Mouse (Mus musculus): ENCODE measurements at regions not wholly inside any gene's neighbourhood (a gene's known extent, or its start where the extent isn't known, plus 50 kb on each side); places are given as distances from the start of the nearest gene placed in this dataset.

DNA sequence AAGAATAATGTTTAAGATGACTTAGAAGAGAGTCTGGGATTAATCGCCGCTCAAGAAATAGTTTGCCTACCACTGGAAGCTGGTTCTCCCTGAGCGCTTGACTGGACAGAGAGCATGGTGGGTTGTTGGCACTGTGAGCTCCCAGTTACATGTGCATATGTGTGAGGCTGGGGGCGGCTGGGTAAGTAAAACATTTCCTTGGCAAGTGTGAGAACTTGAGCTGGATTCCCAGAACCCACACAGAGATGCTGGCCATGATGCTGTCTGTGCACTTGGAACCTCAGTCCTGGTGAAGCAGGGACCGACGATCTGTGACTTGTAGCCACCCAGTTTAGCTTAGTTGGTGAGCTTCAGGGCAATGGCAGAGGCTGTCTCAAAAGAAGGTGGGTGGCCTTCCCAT lies 90.5 kb downstream of the Dact1 start:
- H3K4me3 ChIP-seq, result no peak overlapping the region
- no peaks in the 10 kb centered on the region for H3K27me3 ChIP-seq (ENCODE audit: control insufficient read depth, insufficient read depth, low read length)
- WGBS, result 86% methylated on average over 6 of the region's 6 CpGs
- H3K36me3 ChIP-seq (ENCODE audit: control insufficient read depth, insufficient read depth, low read length), result no peaks in the 10 kb centered on the region
- no peak overlapping the region for H3K9ac ChIP-seq (ENCODE audit: low read depth, low read length)
- no peaks in the 10 kb centered on the region for H3K79me2 ChIP-seq (replicated peaks; ENCODE audit: control insufficient read depth, insufficient read depth, low read length)
- DNase-seq, result no peak
- intact Hi-C loops (cut with DNase I), result no loop called here
- no peaks in the 10 kb centered on the region for H3K4me1 ChIP-seq (ENCODE audit: control insufficient read depth, insufficient read depth, low read length)
- no peak for TF ChIP-seq POLR2A (IDR thresholded peaks at IDR 0.05; ENCODE audit: insufficient read depth, low read depth, low read length)
- TF ChIP-seq EP300 (IDR thresholded peaks at IDR 0.05; ENCODE audit: insufficient read depth, low read depth, low read length), result no peak
- no peak for TF ChIP-seq CTCF (IDR thresholded peaks at IDR 0.05)
- H3K27ac ChIP-seq, result no peak overlapping the region

DNA sequence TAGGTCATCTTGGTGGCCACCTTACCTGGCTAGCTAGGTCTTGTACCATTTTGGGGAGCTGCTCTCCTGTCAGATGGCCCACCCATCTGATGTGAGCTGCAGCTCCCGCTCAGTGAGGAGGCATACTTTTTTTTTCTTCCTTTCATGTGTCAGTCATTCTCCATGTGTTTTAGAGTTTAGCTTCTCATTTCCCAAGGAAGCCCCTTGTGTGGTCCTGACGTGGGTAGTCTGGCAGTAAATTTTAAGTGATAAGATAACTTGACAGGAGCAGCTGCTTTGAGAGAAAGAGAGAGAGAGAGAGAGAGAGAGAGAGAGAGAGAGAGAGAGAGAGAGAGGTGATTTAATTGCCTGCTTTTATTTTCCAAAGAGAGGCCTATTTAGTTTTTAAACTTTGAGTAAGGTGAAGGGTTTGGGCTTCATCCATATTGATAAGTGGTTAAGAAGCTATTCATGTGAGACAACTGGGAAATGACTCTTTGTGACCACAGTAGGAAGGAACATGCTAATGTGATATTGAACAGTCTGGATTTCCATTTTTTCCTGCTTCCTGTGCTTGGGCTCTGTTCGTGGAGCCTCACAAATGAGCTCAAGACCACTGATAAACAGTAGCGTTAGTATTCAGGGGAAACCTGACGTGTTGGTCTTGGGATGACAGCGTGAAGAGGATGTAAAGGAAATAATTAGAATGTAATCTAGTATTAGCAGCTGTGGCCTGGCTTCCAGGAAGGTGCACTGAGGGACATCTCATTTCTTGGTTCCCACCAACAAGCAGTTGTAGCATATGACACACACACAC lies 92.1 kb downstream of the Dact1 start:
- 26% methylated on average over 6 of the region's 6 CpGs for WGBS
- intact Hi-C loops (cut with DNase I), result no loop called here
- Histone ChIP-seq H3K79me2 (replicated peaks; ENCODE audit: control insufficient read depth, insufficient read depth, low read length) (no peaks in the 10 kb centered on the region), H3K36me3 (ENCODE audit: control insufficient read depth, insufficient read depth, low read length) (no peaks in the 10 kb centered on the region), H3K4me1 (ENCODE audit: control insufficient read depth, insufficient read depth, low read length) (no peaks in the 10 kb centered on the region), H3K27me3 (ENCODE audit: control insufficient read depth, insufficient read depth, low read length) (no peaks in the 10 kb centered on the region), H3K27ac (no peak overlapping the region), H3K4me3 (no peak overlapping the region), H3K9ac (ENCODE audit: low read depth, low read length) (no peak overlapping the region)
- TF ChIP-seq CTCF (IDR thresholded peaks at IDR 0.05), result no peak
- TF ChIP-seq EP300 (IDR thresholded peaks at IDR 0.05; ENCODE audit: insufficient read depth, low read depth, low read length), result no peak
- TF ChIP-seq POLR2A (IDR thresholded peaks at IDR 0.05; ENCODE audit: insufficient read depth, low read depth, low read length), result no peak
- no peak for DNase-seq

DNA sequence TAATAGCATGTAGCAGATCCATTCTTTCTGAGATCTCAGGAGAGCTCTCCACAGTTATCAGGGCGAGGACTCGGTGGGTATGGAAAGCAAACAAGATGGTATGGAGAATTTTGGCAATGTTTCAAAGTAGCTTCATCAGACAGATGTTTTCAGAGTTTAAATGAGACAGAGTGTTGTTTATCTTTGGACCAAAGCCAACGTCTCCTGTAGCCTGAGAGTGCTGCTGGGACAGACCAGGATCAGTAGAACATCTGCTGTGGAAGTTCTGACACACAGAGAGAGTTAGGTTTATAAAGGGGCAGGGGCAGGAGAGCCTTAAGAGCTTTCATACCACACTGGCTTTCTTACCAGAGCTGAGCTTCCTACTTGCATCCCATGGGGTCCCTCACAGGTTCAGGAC lies 97.6 kb downstream of the Dact1 start:
- Histone ChIP-seq H3K27me3 (ENCODE audit: control insufficient read depth, insufficient read depth, low read length) (no peaks in the 10 kb centered on the region), H3K4me3 (no peak overlapping the region), H3K27ac (no peak overlapping the region), H3K4me1 (ENCODE audit: control insufficient read depth, insufficient read depth, low read length) (no peaks in the 10 kb centered on the region), H3K9ac (ENCODE audit: low read depth, low read length) (no peak overlapping the region), H3K36me3 (ENCODE audit: control insufficient read depth, insufficient read depth, low read length) (no peaks in the 10 kb centered on the region), H3K79me2 (replicated peaks; ENCODE audit: control insufficient read depth, insufficient read depth, low read length) (no peaks in the 10 kb centered on the region)
- TF ChIP-seq EP300 (IDR thresholded peaks at IDR 0.05; ENCODE audit: insufficient read depth, low read depth, low read length), result no peak
- no peak for TF ChIP-seq CTCF (IDR thresholded peaks at IDR 0.05)
- no peak for TF ChIP-seq POLR2A (IDR thresholded peaks at IDR 0.05; ENCODE audit: insufficient read depth, low read depth, low read length)
- DNase-seq, result no peak
- intact Hi-C loops (cut with DNase I), result no loop called here
- 43% methylated on average over 3 of the region's 3 CpGs for WGBS

DNA sequence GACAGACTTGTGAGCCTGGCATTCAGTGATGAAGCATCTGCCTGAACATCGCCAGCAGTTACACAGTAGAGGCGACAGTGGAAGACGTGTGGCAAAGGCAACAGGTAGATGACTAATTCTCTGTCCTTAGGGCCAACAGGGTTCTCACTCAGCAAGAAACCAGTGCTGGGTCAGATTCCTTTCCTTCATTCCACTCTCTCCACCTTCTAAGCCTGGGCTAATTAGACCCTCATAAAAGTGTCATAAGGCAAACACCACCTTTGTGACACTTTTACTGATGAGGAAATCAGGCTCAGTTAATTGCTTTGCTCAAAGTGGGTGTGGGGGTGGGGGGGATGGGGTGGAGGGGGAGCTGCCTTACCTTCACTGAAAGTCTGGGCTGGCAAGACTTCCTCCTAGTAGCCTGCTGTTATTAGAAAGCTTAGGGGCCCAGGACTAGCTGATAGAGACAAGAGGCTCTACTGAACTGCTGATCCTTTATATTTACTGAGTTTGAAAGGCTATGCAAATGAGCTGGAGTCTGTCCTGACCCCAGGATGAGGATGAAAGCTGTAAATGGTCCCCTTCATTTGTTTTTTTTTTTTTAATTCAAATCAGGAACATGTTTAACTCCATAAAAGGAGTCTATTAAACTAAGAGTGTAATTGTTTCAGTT lies 98.8 kb downstream of the Dact1 start:
- no peak for DNase-seq
- no peak overlapping the region for H3K4me3 ChIP-seq
- intact Hi-C loops (cut with DNase I), result no loop called here
- H3K9ac ChIP-seq (ENCODE audit: low read depth, low read length), result no peak overlapping the region
- no peak overlapping the region for H3K27ac ChIP-seq
- WGBS, result 75% methylated on average over 3 of the region's 3 CpGs
- H3K27me3 ChIP-seq (ENCODE audit: control insufficient read depth, insufficient read depth, low read length), result no peaks in the 10 kb centered on the region
- no peaks in the 10 kb centered on the region for H3K79me2 ChIP-seq (replicated peaks; ENCODE audit: control insufficient read depth, insufficient read depth, low read length)
- TF ChIP-seq EP300 (IDR thresholded peaks at IDR 0.05; ENCODE audit: insufficient read depth, low read depth, low read length) (no peak), CTCF (IDR thresholded peaks at IDR 0.05) (no peak), POLR2A (IDR thresholded peaks at IDR 0.05; ENCODE audit: insufficient read depth, low read depth, low read length) (no peak)
- no peaks in the 10 kb centered on the region for H3K36me3 ChIP-seq (ENCODE audit: control insufficient read depth, insufficient read depth, low read length)
- H3K4me1 ChIP-seq (ENCODE audit: control insufficient read depth, insufficient read depth, low read length), result no peaks in the 10 kb centered on the region

DNA sequence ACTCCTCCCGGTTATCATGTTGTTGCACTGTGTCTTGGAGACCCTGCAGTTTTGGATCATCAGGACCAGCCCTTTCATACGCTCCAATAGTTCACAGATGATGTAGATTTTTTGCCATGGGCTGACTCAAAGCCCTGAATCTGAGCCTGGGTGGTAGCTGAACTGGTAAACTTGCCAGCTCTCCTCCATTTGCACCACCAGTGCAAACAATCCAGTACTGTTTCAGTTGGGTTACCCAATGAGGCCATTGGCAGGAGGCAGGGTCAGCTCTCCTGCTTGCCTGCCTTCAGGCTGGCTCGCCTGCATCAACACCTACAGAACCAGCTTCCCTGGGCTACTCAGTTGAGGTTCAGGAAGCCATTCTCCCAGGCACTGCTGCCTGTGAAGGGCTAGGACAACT lies 102.6 kb downstream of the Dact1 start:
- H3K9ac ChIP-seq (ENCODE audit: low read depth, low read length), result no peak overlapping the region
- no peak overlapping the region for H3K27ac ChIP-seq
- WGBS, result 77% methylated on average over 3 of the region's 3 CpGs
- no peak overlapping the region for H3K4me3 ChIP-seq
- H3K4me1 ChIP-seq (ENCODE audit: control insufficient read depth, insufficient read depth, low read length), result no peaks in the 10 kb centered on the region
- H3K79me2 ChIP-seq (replicated peaks; ENCODE audit: control insufficient read depth, insufficient read depth, low read length), result no peaks in the 10 kb centered on the region
- H3K27me3 ChIP-seq (ENCODE audit: control insufficient read depth, insufficient read depth, low read length), result no peaks in the 10 kb centered on the region
- intact Hi-C loops (cut with DNase I), result no loop called here
- H3K36me3 ChIP-seq (ENCODE audit: control insufficient read depth, insufficient read depth, low read length), result no peaks in the 10 kb centered on the region
- DNase-seq, result no peak
- TF ChIP-seq CTCF (IDR thresholded peaks at IDR 0.05) (no peak), POLR2A (IDR thresholded peaks at IDR 0.05; ENCODE audit: insufficient read depth, low read depth, low read length) (no peak), EP300 (IDR thresholded peaks at IDR 0.05; ENCODE audit: insufficient read depth, low read depth, low read length) (no peak)

DNA sequence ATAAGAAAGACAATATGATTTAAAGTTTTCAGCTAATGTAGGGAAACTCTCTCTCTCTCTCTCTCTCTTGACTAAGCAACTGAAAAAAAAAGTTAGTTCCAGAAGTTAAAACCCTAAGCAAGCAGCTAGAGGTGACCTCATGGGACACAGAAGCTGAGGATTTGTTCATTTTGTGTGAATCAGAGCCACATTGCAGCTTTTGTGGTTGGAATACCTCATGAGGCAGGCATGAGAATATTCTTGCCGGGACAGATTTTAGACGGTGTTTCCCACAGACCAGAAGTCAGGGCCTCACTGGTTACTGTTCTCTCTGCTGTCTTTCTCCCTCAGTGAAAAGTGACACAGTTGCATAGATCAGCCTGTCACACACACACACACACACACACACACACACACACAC lies 107.3 kb downstream of the Dact1 start:
- intact Hi-C loops (cut with DNase I), result no loop called here
- WGBS, result 78% methylated on average over 2 of the region's 2 CpGs
- TF ChIP-seq POLR2A (IDR thresholded peaks at IDR 0.05; ENCODE audit: insufficient read depth, low read depth, low read length) (no peak), CTCF (IDR thresholded peaks at IDR 0.05) (no peak), EP300 (IDR thresholded peaks at IDR 0.05; ENCODE audit: insufficient read depth, low read depth, low read length) (no peak)
- H3K4me3 ChIP-seq, result no peak overlapping the region
- no peak for DNase-seq
- H3K9ac ChIP-seq (ENCODE audit: low read depth, low read length), result no peak overlapping the region
- no peaks in the 10 kb centered on the region for H3K79me2 ChIP-seq (replicated peaks; ENCODE audit: control insufficient read depth, insufficient read depth, low read length)
- no peaks in the 10 kb centered on the region for H3K4me1 ChIP-seq (ENCODE audit: control insufficient read depth, insufficient read depth, low read length)
- H3K27ac ChIP-seq, result no peak overlapping the region
- no peaks in the 10 kb centered on the region for H3K36me3 ChIP-seq (ENCODE audit: control insufficient read depth, insufficient read depth, low read length)
- no peaks in the 10 kb centered on the region for H3K27me3 ChIP-seq (ENCODE audit: control insufficient read depth, insufficient read depth, low read length)
